Mouse (Mus musculus): Measurements from ENCODE around the gene D930048N14Rik. TPM values are rescaled to one million over a fixed set of nuclear protein-coding genes. Genes with fewer than 3 reads are reported as not detected.
A peak's percentile ranks its signal among the peaks of the same experiment; 100 is the strongest.
"Not testable (repeated sequence)": the region's sequence is repeated elsewhere in the genome, so short reads cannot be mapped to it uniquely, and the experiment has no call there.

D930048N14Rik gene
- polyA plus RNA-seq, 1 experiment from 2014 or later, result 2.0 TPM

- WGBS, result 76% methylated on average over 7 of the region's 7 CpGs
- Histone ChIP-seq H3K4me3 (no peak overlapping the region), H3K27ac (no peak overlapping the region), H3K9me3 (no peaks in the 10 kb centered on the region), H3K36me3 (replicated peaks) (no peaks in the 10 kb centered on the region), H3K4me1 (no peaks in the 10 kb centered on the region), H3K27me3 (ENCODE audit: poor library complexity, severe bottlenecking) (no peaks in the 10 kb centered on the region)
- DNase-seq (ENCODE audit: extremely low spot score, low spot score), result no peak
These were observed 11.9 kb downstream of the D930048N14Rik start for GRCm38 (mm10) chr11:51662632-51663031.

GRCm38 (mm10) chr11:51664747-51665146 lies 14.0 kb downstream of the D930048N14Rik start:
- not testable (repeated sequence) for H3K27me3 ChIP-seq (ENCODE audit: poor library complexity, severe bottlenecking); H3K4me3 ChIP-seq; H3K27ac ChIP-seq; H3K4me1 ChIP-seq; DNase-seq (ENCODE audit: extremely low spot score, low spot score); H3K36me3 ChIP-seq (replicated peaks); H3K9me3 ChIP-seq
- 95% methylated on average over 7 of the region's 7 CpGs for WGBS

- WGBS, result 93% methylated on average over 7 of the region's 7 CpGs
- no peaks in the 10 kb centered on the region for H3K4me1 ChIP-seq
- H3K27ac ChIP-seq, result no peak overlapping the region
- H3K36me3 ChIP-seq (replicated peaks), result no peaks in the 10 kb centered on the region
- no peaks in the 10 kb centered on the region for H3K27me3 ChIP-seq (ENCODE audit: poor library complexity, severe bottlenecking)
- H3K9me3 ChIP-seq, result no peaks in the 10 kb centered on the region
- no peak for DNase-seq (ENCODE audit: extremely low spot score, low spot score)
- H3K4me3 ChIP-seq, result no peak overlapping the region
These were observed 20.1 kb downstream of the D930048N14Rik start for GRCm38 (mm10) chr11:51670846-51671245.

- Histone ChIP-seq H3K4me3 (no peak overlapping the region), H3K4me1 (no peaks in the 10 kb centered on the region), H3K27me3 (ENCODE audit: poor library complexity, severe bottlenecking) (no peaks in the 10 kb centered on the region), H3K9me3 (no peaks in the 10 kb centered on the region), H3K27ac (no peak overlapping the region), H3K36me3 (replicated peaks) (no peaks in the 10 kb centered on the region)
- 73% methylated on average over 2 of the region's 2 CpGs for WGBS
- no peak for DNase-seq (ENCODE audit: extremely low spot score, low spot score)
These were observed 20.6 kb downstream of the D930048N14Rik start for GRCm38 (mm10) chr11:51671376-51671775.

GRCm38 (mm10) chr11:51673291-51673690 lies 22.5 kb downstream of the D930048N14Rik start:
- no peak overlapping the region for H3K4me3 ChIP-seq
- no peak for DNase-seq (ENCODE audit: extremely low spot score, low spot score)
- no peaks in the 10 kb centered on the region for H3K4me1 ChIP-seq
- H3K27ac ChIP-seq, result no peak overlapping the region
- H3K36me3 ChIP-seq (replicated peaks), result no peaks in the 10 kb centered on the region
- 90% methylated on average over 9 of the region's 9 CpGs for WGBS
- H3K9me3 ChIP-seq, result no peaks in the 10 kb centered on the region
- H3K27me3 ChIP-seq (ENCODE audit: poor library complexity, severe bottlenecking), result no peaks in the 10 kb centered on the region

- Histone ChIP-seq H3K27ac (no peak overlapping the region), H3K27me3 (ENCODE audit: poor library complexity, severe bottlenecking) (no peaks in the 10 kb centered on the region), H3K4me3 (no peak overlapping the region), H3K4me1 (no peaks in the 10 kb centered on the region), H3K36me3 (replicated peaks) (no peaks in the 10 kb centered on the region), H3K9me3 (no peaks in the 10 kb centered on the region)
- 84% methylated on average over 5 of the region's 5 CpGs for WGBS
- DNase-seq (ENCODE audit: extremely low spot score, low spot score), result no peak
These were observed 24.6 kb downstream of the D930048N14Rik start for GRCm38 (mm10) chr11:51675386-51675785.

GRCm38 (mm10) chr11:51677737-51678418 lies 27.1 kb downstream of the D930048N14Rik start:
- Histone ChIP-seq H3K27ac (no peak overlapping the region), H3K9me3 (no peaks in the 10 kb centered on the region), H3K4me3 (no peak overlapping the region), H3K4me1 (peaks cover 8% of the 10 kb centered on the region), H3K36me3 (replicated peaks) (no peaks in the 10 kb centered on the region), H3K27me3 (ENCODE audit: poor library complexity, severe bottlenecking) (no peaks in the 10 kb centered on the region)
- DNase-seq (ENCODE audit: extremely low spot score, low spot score), result no peak
- WGBS, result 79% methylated on average over 6 of the region's 6 CpGs

DNA sequence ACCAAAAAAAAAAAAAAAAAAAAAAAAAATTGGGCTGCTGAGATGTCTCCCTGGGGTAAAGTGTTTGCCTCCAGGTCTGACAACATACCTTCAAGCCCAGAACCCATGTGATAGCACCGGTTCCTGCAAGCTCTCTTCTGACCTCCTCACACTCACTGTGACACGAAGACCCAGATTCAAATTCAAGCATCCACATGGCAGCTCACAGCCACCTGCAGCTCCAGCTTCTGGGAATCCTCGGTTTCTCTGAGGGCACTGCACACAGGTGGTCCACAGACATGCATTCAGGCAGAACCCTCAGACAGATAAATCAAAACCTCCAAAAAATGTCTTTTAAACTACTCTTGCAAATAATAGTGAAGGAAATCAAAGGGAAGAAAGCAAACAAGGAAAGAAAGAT lies 28.7 kb downstream of the D930048N14Rik start:
- Histone ChIP-seq H3K36me3 (replicated peaks) (no peaks in the 10 kb centered on the region), H3K9me3 (no peaks in the 10 kb centered on the region), H3K4me1 (peaks cover 8% of the 10 kb centered on the region), H3K27me3 (ENCODE audit: poor library complexity, severe bottlenecking) (no peaks in the 10 kb centered on the region), H3K4me3 (no peak overlapping the region), H3K27ac (no peak overlapping the region)
- WGBS, result 74% methylated on average over 3 of the region's 3 CpGs
- DNase-seq (ENCODE audit: extremely low spot score, low spot score), result no peak

- H3K4me3 ChIP-seq, result peak overlapping the region; percentile 10; the same call in 1 of the 2 replicates
These were observed 30.7 kb downstream of the D930048N14Rik start for GRCm38 (mm10) chr11:51681324-51681975.

GRCm38 (mm10) chr11:51681976-51682374 lies 31.2 kb downstream of the D930048N14Rik start:
- Histone ChIP-seq H3K27ac (no peak overlapping the region), H3K27me3 (ENCODE audit: poor library complexity, severe bottlenecking) (no peaks in the 10 kb centered on the region), H3K36me3 (replicated peaks) (peaks cover 15% of the 10 kb centered on the region), H3K4me1 (peaks cover 8% of the 10 kb centered on the region), H3K4me3 (no peak overlapping the region), H3K9me3 (no peaks in the 10 kb centered on the region)
- DNase-seq (ENCODE audit: extremely low spot score, low spot score), result no peak
- 45% methylated on average over 8 of the region's 8 CpGs for WGBS

More at GRCm38 (mm10) chr11:51681324-51681975, 30.7 kb downstream of the D930048N14Rik start:
- peaks cover 15% of the 10 kb centered on the region for H3K36me3 ChIP-seq (replicated peaks)
- H3K4me1 ChIP-seq, result peaks cover 8% of the 10 kb centered on the region
- H3K27ac ChIP-seq, result no peak overlapping the region
- H3K9me3 ChIP-seq, result no peaks in the 10 kb centered on the region
- DNase-seq (ENCODE audit: extremely low spot score, low spot score), result peak; percentile 85
- WGBS, result 42% methylated on average over 13 of the region's 13 CpGs
- no peaks in the 10 kb centered on the region for H3K27me3 ChIP-seq (ENCODE audit: poor library complexity, severe bottlenecking)

DNA sequence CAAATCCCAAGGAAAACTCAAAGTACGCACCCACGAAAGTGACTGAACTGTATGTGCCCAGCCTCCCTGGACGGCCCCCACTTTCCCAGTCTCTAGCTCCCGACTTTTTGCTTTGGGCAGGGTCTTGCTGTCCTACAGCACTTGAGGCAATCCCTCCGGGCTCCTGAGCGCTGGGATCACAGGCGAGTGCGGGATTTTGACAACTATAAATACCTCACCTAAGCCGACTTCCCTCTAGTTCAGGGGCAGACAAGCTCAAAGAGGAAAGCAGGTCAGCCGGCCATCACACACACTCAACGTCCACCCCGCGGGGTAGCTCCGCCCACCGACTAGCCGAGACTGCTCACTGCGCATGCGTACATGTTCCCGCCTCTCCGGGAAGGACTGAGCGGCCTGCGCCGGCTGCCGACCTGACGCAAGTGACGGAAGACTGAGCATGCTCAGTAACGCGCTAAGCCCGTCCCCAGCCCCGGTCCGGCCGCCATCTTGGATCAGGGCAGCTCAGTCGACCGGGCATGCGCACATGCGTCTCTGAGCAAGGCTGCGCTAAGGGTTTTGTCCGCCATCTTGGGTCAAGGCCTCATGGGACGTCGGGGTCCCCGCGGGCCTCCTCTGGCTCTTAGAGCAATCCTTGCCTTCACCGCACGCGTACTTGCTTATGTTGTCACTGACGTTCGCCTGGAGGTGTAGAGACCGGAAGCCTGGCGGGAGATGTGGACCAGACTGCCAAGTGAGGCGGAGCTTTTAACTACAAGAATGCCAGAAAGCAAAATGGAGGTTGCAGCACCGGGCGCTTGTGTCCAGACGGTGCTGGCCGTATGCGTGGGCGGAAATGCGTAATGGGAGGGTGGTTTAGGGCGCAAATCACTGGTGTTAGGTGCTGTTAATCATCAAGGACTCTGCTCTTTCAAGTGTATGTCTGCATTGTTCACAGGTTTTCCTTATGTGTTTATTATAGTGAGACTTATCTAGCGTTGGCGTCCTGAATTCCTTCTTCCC lies 37.9 kb downstream of the D930048N14Rik start, which contains the start of gene 0610009B22Rik:
Gene 0610009B22Rik (minus strand): TSS at position 545 of the 999 bp plus-strand sequence.
- Histone ChIP-seq H3K9me3 (no peaks in the 10 kb centered on the region), H3K4me3 (peak within 1 kb of the TSS; percentile 63), H3K36me3 (replicated peaks) (peaks cover 28% of the 10 kb centered on the region), H3K27ac (peak within 1 kb of the TSS; percentile 99), H3K27me3 (ENCODE audit: poor library complexity, severe bottlenecking) (no peaks in the 10 kb centered on the region), H3K4me1 (peaks cover 19% of the 10 kb centered on the region)
- WGBS, result 0% methylated on average over 60 of the region's 60 CpGs
- DNase-seq (ENCODE audit: extremely low spot score, low spot score), result peak; percentile 100

DNA sequence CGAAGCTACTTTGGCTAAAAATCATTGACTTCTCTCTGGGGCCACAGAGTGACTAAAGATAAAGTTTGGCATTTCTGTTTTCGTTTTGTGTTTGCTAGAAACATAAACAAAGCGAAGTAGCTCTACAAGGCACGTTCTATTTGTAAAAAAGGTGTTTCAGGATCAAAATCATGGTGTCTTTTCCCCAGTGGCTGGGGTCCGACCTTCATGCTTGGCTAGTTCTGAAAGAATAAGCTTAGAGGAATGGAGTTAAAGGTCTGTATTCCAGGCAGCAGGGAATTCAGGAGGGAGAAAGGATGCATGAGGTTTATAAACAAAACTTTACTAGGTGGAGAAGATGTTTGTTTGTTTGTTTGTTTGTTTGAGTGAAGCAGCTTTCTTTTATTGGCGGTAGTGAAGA lies 38.6 kb downstream of the D930048N14Rik start:
- DNase-seq (ENCODE audit: extremely low spot score, low spot score), result no peak
- H3K9me3 ChIP-seq, result no peaks in the 10 kb centered on the region
- peaks cover 28% of the 10 kb centered on the region for H3K36me3 ChIP-seq (replicated peaks)
- H3K4me3 ChIP-seq, result peak overlapping the region; percentile 63
- H3K27me3 ChIP-seq (ENCODE audit: poor library complexity, severe bottlenecking), result no peaks in the 10 kb centered on the region
- H3K4me1 ChIP-seq, result peaks cover 19% of the 10 kb centered on the region
- 22% methylated on average over 6 of the region's 6 CpGs for WGBS
- peak overlapping the region; percentile 99 for H3K27ac ChIP-seq

Measured in forebrain, embryonic 10.5 days (tissue).